Mouse (Mus musculus) adrenal gland, adult 18-20 months (tissue): ENCODE results near the gene Fstl3. TPM values are rescaled to one million over a fixed set of nuclear protein-coding genes. Genes with fewer than 3 reads are reported as not detected.

Source experiments
- DNase-seq, 2 experiments: peaks; one replicate each; pipeline ENCODE4 v3.0.0; 2021 to 2022; ENCODE audit warnings: low spot score in 2 of 2
- total RNA-seq, 2 experiments: library from RNA; stranded (reverse); gene quantifications; 1 replicate in 1 of 2; 2 replicates in 1 of 2; pipeline ENCODE4 v1.2.3; 2021

Fstl3 gene
- total RNA-seq, 2 experiments from 2014 or later: 11.0 to 28.5 TPM

- DNase-seq: no peak
Measured at GRCm38 (mm10) chr10:79807826-79808225, 30.8 kb downstream of the Fstl3 start.

- DNase-seq: no peak
Measured at GRCm38 (mm10) chr10:79808728-79809127, 31.7 kb downstream of the Fstl3 start.

- peak; percentile 96 to 97 for DNase-seq
Measured at GRCm38 (mm10) chr10:79811736-79812637, 34.9 kb downstream of the Fstl3 start.

GRCm38 (mm10) chr10:79814271-79814842, 37.3 kb downstream of the Fstl3 start:
- no peak for DNase-seq

- DNase-seq: no peak
Measured at GRCm38 (mm10) chr10:79815671-79816494, 38.8 kb downstream of the Fstl3 start.

GRCm38 (mm10) chr10:79817111-79817510, 40.0 kb downstream of the Fstl3 start:
- DNase-seq: no peak

GRCm38 (mm10) chr10:79818225-79818624, 41.2 kb downstream of the Fstl3 start:
- DNase-seq: no peak

GRCm38 (mm10) chr10:79819606-79820005, 42.5 kb downstream of the Fstl3 start:
- no peak for DNase-seq

- DNase-seq: no peak
Measured at GRCm38 (mm10) chr10:79820277-79820676, 43.2 kb downstream of the Fstl3 start.

GRCm38 (mm10) chr10:79820782-79821181, 43.7 kb downstream of the Fstl3 start, which contains the start of gene Misp:
TSS of gene Misp (plus strand) at chr10:79820989.
- no peak for DNase-seq

- DNase-seq: no peak
Measured at GRCm38 (mm10) chr10:79821731-79822130, 44.7 kb downstream of the Fstl3 start.

- DNase-seq: no peak
Measured at GRCm38 (mm10) chr10:79822372-79822771, 45.3 kb downstream of the Fstl3 start.

GRCm38 (mm10) chr10:79823011-79823410, 45.9 kb downstream of the Fstl3 start:
- DNase-seq: no peak

GRCm38 (mm10) chr10:79824413-79824812, 47.3 kb downstream of the Fstl3 start:
- DNase-seq: no peak

GRCm38 (mm10) chr10:79831583-79831982, 54.5 kb downstream of the Fstl3 start:
- DNase-seq: no peak

Other genes starting within 250 kb of the Fstl3 start
- 10 to 100 TPM; 13.3 to 35.7 TPM for gene Plpp2, start 243.5 kb upstream of the Fstl3 start, total RNA-seq
- gene Mier2, start 222.1 kb upstream of the Fstl3 start, total RNA-seq: 10 to 100 TPM; 32.5 to 34.2 TPM
- gene Theg, start 189.9 kb upstream of the Fstl3 start, total RNA-seq: not detected
- gene C2cd4c, start 163.2 kb upstream of the Fstl3 start, total RNA-seq: under 1 TPM; 0.07 to 0.13 TPM
- gene Shc2, start 139.4 kb upstream of the Fstl3 start, total RNA-seq: 1 to 10 TPM; 3.3 to 5.9 TPM
- not detected for gene Odf3l2, start 131.5 kb upstream of the Fstl3 start, total RNA-seq
- gene Madcam1, start 112.7 kb upstream of the Fstl3 start, total RNA-seq: not detected
- 10 to 100 TPM; 29.6 to 34.4 TPM for gene Tpgs1, start 107.9 kb upstream of the Fstl3 start, total RNA-seq
- gene Cdc34, start 95.1 kb upstream of the Fstl3 start, total RNA-seq: 100 to 1,000 TPM in 1 of 2 experiments, 10 to 100 TPM in 1; 87.6 to 120 TPM
- gene Gzmm, start 88.3 kb upstream of the Fstl3 start, total RNA-seq: 1 to 10 TPM; 1.2 to 1.3 TPM
- gene Bsg, start 72.8 kb upstream of the Fstl3 start, total RNA-seq: 100 to 1,000 TPM; 618 to 637 TPM
- 1 to 10 TPM; 6.1 to 9.4 TPM for gene Hcn2, start 60.6 kb upstream of the Fstl3 start, total RNA-seq
- 10 to 100 TPM; 53.0 to 59.0 TPM for gene Polrmt, start 30.7 kb upstream of the Fstl3 start, total RNA-seq
- gene Fgf22, start 22.2 kb upstream of the Fstl3 start, total RNA-seq: under 1 TPM in 1 of 2 experiments, not detected in 1; 0.13 TPM
- 10 to 100 TPM; 47.4 to 51.1 TPM for gene Rnf126, start 10.3 kb upstream of the Fstl3 start, total RNA-seq
- not detected for gene Prss57, start 13.7 kb downstream of the Fstl3 start, total RNA-seq
- gene Palm, start 16.3 kb downstream of the Fstl3 start, total RNA-seq: 10 to 100 TPM; 59.4 to 62.2 TPM
- under 1 TPM; 0.60 to 0.74 TPM for gene Misp, start 43.7 kb downstream of the Fstl3 start, total RNA-seq
- gene Ptbp1, start 77.2 kb downstream of the Fstl3 start, total RNA-seq: 100 to 1,000 TPM; 301 to 357 TPM
- gene Prtn3, start 97.2 kb downstream of the Fstl3 start, total RNA-seq: 1 to 10 TPM in 1 of 2 experiments, not detected in 1; 1.1 TPM
- gene Plppr3, start 97.4 kb downstream of the Fstl3 start, total RNA-seq: 1 to 10 TPM; 1.4 to 2.8 TPM
- not detected for gene Elane, start 109.0 kb downstream of the Fstl3 start, total RNA-seq
- 1,000 to 10,000 TPM; 1,757 to 2,495 TPM for gene Cfd, start 113.6 kb downstream of the Fstl3 start, total RNA-seq
- gene Med16, start 131.7 kb downstream of the Fstl3 start, total RNA-seq: 10 to 100 TPM; 32.7 to 40.7 TPM
- gene Gm26602, start 133.6 kb downstream of the Fstl3 start, total RNA-seq: not detected
- gene Kiss1r, start 139.7 kb downstream of the Fstl3 start, total RNA-seq: 1 to 10 TPM; 1.0 to 2.2 TPM
- 100 to 1,000 TPM in 1 of 2 experiments, 10 to 100 TPM in 1; 92.0 to 107 TPM for gene R3hdm4, start 143.9 kb downstream of the Fstl3 start, total RNA-seq
- gene Arid3a, start 149.8 kb downstream of the Fstl3 start, total RNA-seq: 1 to 10 TPM; 3.6 to 4.3 TPM
- 10 to 100 TPM; 37.2 to 40.1 TPM for gene Wdr18, start 182.9 kb downstream of the Fstl3 start, total RNA-seq
- under 1 TPM in 1 of 2 experiments, not detected in 1; 0.19 TPM for gene Grin3b, start 193.4 kb downstream of the Fstl3 start, total RNA-seq
- 100 to 1,000 TPM; 140 to 144 TPM for gene Tmem259, start 207.1 kb downstream of the Fstl3 start, total RNA-seq
- gene Cnn2, start 211.3 kb downstream of the Fstl3 start, total RNA-seq: 10 to 100 TPM; 28.5 to 49.0 TPM
- gene Abca7, start 219.2 kb downstream of the Fstl3 start, total RNA-seq: 10 to 100 TPM; 20.6 to 22.3 TPM
- 1 to 10 TPM; 5.5 to 7.3 TPM for gene Arhgap45, start 239.4 kb downstream of the Fstl3 start, total RNA-seq